Mouse (Mus musculus): Measurements from ENCODE around the gene Gm14151. TPM values are rescaled to one million over a fixed set of nuclear protein-coding genes. Genes with fewer than 3 reads are reported as not detected.
"Not testable (repeated sequence)": the region's sequence is repeated elsewhere in the genome, so short reads cannot be mapped to it uniquely, and the experiment has no call there.

Gene Gm14151
- total RNA-seq (2012; rRNA removed) (not detected in 2 replicates), total RNA-seq (2014; rRNA removed) (not detected in 2 replicates), polyA plus RNA-seq (2012; ENCODE audit: insufficient read length, low read depth) (not detected in 2 replicates)

DNA sequence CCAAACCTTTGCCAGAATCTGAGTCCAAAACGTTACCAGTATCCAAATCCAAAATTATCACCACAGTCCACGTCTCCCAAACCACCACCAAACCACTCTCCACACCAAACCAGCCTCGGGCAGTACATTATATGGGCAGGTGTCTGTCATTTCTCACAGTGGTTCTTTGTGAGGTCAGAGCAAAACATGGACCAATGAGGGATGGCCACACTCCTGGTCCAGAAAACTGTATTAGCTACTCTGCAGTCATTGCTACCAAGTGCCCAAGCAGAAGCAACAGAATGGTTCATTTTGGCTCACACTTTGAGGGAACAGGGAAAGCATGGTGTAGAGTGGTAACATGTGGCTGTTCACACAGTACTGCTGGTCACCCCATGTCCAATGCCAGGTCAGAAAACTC, at the start of gene Gm14151:
Gm14151 (minus strand) TSS at position 101 of the 400 bp plus-strand sequence.
- DNase-seq (ENCODE audit: extremely low read depth); H3K9me3 ChIP-seq (replicated peaks; ENCODE audit: low read length); H3K79me2 ChIP-seq (replicated peaks; ENCODE audit: control insufficient read depth, extremely low read depth, insufficient read depth, poor library complexity, severe bottlenecking); dilution Hi-C loops (cut with MboI; ENCODE audit: extremely low pct_ligation_motif_present, extremely low pct_unique_long_range_greater_than_20kb, low sequenced_read_pairs); H3K27me3 ChIP-seq (replicated peaks); H3K27ac ChIP-seq (ENCODE audit: insufficient read depth, low read depth); H3K4me3 ChIP-seq (replicated peaks in 1 of 3; ENCODE audit: low read depth in 2 of 3, low read length in 2 of 3, poor library complexity in 1 of 3); H3K9ac ChIP-seq (ENCODE audit: insufficient read depth, low read depth); in situ Hi-C loops (cut with MboI; ENCODE audit: low pct_ligation_motif_present, low pct_unique_long_range_greater_than_20kb, low sequenced_read_pairs); H3K36me3 ChIP-seq (replicated peaks in 1 of 2; ENCODE audit: control insufficient read depth in 1 of 2, insufficient read depth in 1 of 2, low read length in 1 of 2); H3K4me1 ChIP-seq (ENCODE audit: control insufficient read depth in 1 of 2, insufficient read depth in 2 of 2); H3K4me2 ChIP-seq (ENCODE audit: insufficient read depth, low read depth, poor library complexity, severe bottlenecking): not testable (repeated sequence)

DNA sequence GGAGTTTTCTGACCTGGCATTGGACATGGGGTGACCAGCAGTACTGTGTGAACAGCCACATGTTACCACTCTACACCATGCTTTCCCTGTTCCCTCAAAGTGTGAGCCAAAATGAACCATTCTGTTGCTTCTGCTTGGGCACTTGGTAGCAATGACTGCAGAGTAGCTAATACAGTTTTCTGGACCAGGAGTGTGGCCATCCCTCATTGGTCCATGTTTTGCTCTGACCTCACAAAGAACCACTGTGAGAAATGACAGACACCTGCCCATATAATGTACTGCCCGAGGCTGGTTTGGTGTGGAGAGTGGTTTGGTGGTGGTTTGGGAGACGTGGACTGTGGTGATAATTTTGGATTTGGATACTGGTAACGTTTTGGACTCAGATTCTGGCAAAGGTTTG, 5.8 kb upstream of the Gm14151 start, which contains the start of gene Gm14147:
Gm14147 (plus strand) TSS at position 301 of the 400 bp plus-strand sequence.
- H3K27ac ChIP-seq (ENCODE audit: insufficient read depth, low read depth); dilution Hi-C loops (cut with MboI; ENCODE audit: extremely low pct_ligation_motif_present, extremely low pct_unique_long_range_greater_than_20kb, low sequenced_read_pairs); in situ Hi-C loops (cut with MboI; ENCODE audit: low pct_ligation_motif_present, low pct_unique_long_range_greater_than_20kb, low sequenced_read_pairs): not testable (repeated sequence)

DNA sequence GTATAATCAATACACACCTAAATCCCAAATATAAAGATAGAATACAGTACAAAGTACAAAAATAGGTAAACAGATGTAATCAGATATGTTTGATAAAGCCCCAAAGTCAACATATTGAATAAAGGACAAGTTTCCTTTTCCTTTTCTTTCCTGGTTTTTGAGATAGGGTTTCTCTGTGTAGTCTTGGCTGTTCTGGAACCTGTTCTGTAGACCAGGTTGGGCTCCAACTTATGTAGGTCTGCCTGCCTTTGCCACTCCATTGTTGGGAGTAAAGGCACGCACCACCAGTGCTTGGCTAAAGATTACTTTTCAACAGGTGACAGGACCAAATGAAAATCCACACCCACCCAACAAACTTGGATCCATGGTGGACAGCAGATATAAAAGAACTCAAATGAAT, 35.5 kb downstream of the Gm14151 start:
- Histone ChIP-seq H3K4me2 (ENCODE audit: insufficient read depth, low read depth, poor library complexity, severe bottlenecking) (no peak overlapping the region), H3K4me1 (ENCODE audit: control insufficient read depth in 1 of 2, insufficient read depth in 2 of 2) (no peaks in the 10 kb centered on the region), H3K27ac (ENCODE audit: insufficient read depth, low read depth) (no peak overlapping the region), H3K9ac (ENCODE audit: insufficient read depth, low read depth) (no peak overlapping the region), H3K9me3 (replicated peaks; ENCODE audit: low read length) (no peaks in the 10 kb centered on the region), H3K4me3 (replicated peaks in 1 of 3; ENCODE audit: low read depth in 2 of 3, low read length in 2 of 3, poor library complexity in 1 of 3) (no peak overlapping the region), H3K36me3 (replicated peaks in 1 of 2; ENCODE audit: control insufficient read depth in 1 of 2, insufficient read depth in 1 of 2, low read length in 1 of 2) (no peaks in the 10 kb centered on the region), H3K27me3 (replicated peaks) (peaks cover 48% of the 10 kb centered on the region), H3K79me2 (replicated peaks; ENCODE audit: control insufficient read depth, extremely low read depth, insufficient read depth, poor library complexity, severe bottlenecking) (no peaks in the 10 kb centered on the region)
- dilution Hi-C loops (cut with MboI; ENCODE audit: extremely low pct_ligation_motif_present, extremely low pct_unique_long_range_greater_than_20kb, low sequenced_read_pairs): no loop called here
- TF ChIP-seq BHLHE40 (IDR thresholded peaks at IDR 0.05; ENCODE audit: low read depth, low read length) (no peak), MAZ (IDR thresholded peaks at IDR 0.05; ENCODE audit: low read depth, low read length) (no peak), POLR2AphosphoS2 (IDR thresholded peaks at IDR 0.05; ENCODE audit: low read depth, low read length) (no peak), CHD2 (IDR thresholded peaks at IDR 0.05; ENCODE audit: low read length) (no peak), IRF4 (IDR thresholded peaks at IDR 0.05; ENCODE audit: low read depth, low read length) (no peak), MYC (IDR thresholded peaks at IDR 0.05; ENCODE audit: low read depth, low read length) (no peak), NELFE (IDR thresholded peaks at IDR 0.05; ENCODE audit: low read depth, low read length) (no peak), SIN3A (IDR thresholded peaks at IDR 0.05; ENCODE audit: low read length) (no peak), CHD1 (IDR thresholded peaks at IDR 0.05; ENCODE audit: low read depth, low read length) (no peak), ZNF384 (IDR thresholded peaks at IDR 0.05; ENCODE audit: low read depth, low read length) (no peak), ZMIZ1 (IDR thresholded peaks at IDR 0.05; ENCODE audit: low read depth, low read length) (no peak), RCOR1 (conservative IDR thresholded peaks at IDR 0.05; ENCODE audit: low read depth, low read length) (no peak), E2F4 (IDR thresholded peaks at IDR 0.05; ENCODE audit: insufficient replicate concordance, low read depth, low read length) (no peak), ZKSCAN1 (IDR thresholded peaks at IDR 0.05; ENCODE audit: borderline replicate concordance, low read depth, low read length) (no peak), TBP (conservative IDR thresholded peaks at IDR 0.05; ENCODE audit: low read depth, low read length) (no peak), ETS1 (conservative IDR thresholded peaks at IDR 0.05; ENCODE audit: low read depth, low read length) (no peak), ZC3H11A (IDR thresholded peaks at IDR 0.05; ENCODE audit: low read depth, low read length) (no peak), MXI1 (IDR thresholded peaks at IDR 0.05; ENCODE audit: low read depth, low read length) (no peak)
- in situ Hi-C loops (cut with MboI; ENCODE audit: low pct_ligation_motif_present, low pct_unique_long_range_greater_than_20kb, low sequenced_read_pairs): no loop called here
- DNase-seq (ENCODE audit: extremely low read depth): no peak

More for the DNA sequence above, 5.8 kb upstream of the Gm14151 start, which contains the start of gene Gm14147:
- DNase-seq (ENCODE audit: extremely low read depth); H3K9ac ChIP-seq (ENCODE audit: insufficient read depth, low read depth); H3K4me3 ChIP-seq (replicated peaks in 1 of 3; ENCODE audit: low read depth in 2 of 3, low read length in 2 of 3, poor library complexity in 1 of 3); H3K36me3 ChIP-seq (replicated peaks in 1 of 2; ENCODE audit: control insufficient read depth in 1 of 2, insufficient read depth in 1 of 2, low read length in 1 of 2); H3K27me3 ChIP-seq (replicated peaks); H3K79me2 ChIP-seq (replicated peaks; ENCODE audit: control insufficient read depth, extremely low read depth, insufficient read depth, poor library complexity, severe bottlenecking); H3K4me1 ChIP-seq (ENCODE audit: control insufficient read depth in 1 of 2, insufficient read depth in 2 of 2); H3K4me2 ChIP-seq (ENCODE audit: insufficient read depth, low read depth, poor library complexity, severe bottlenecking); H3K9me3 ChIP-seq (replicated peaks; ENCODE audit: low read length): not testable (repeated sequence)
